Mouse (Mus musculus): ENCODE data around the gene Rhbdl3. TPM values are rescaled to one million over a fixed set of nuclear protein-coding genes. Genes with fewer than 3 reads are reported as not detected.

The Rhbdl3 gene
- total RNA-seq (2021) (10 to 100 TPM in 1 of 2 experiments, 1 to 10 TPM in 1; 6.8 to 11.1 TPM), polyA plus RNA-seq (2012; rRNA removed) (9.4 and 12.6 TPM in 2 replicates)
- long read RNA-seq, transcript Rhbdl3-201 (9 exons, 3,736 nt) = major isoform, 8 of 16 reads
- long read RNA-seq, partial matches to known transcripts = 5 of 16 reads
- long read RNA-seq, other reads (novel, unspliced or antisense) = 3 of 16 reads

- TF ChIP-seq POLR2A (IDR thresholded peaks at IDR 0.05; ENCODE audit: insufficient read depth, low read depth, low read length) = peak; percentile 58; the same call in 1 of the 2 replicates
- TF ChIP-seq EP300 (IDR thresholded peaks at IDR 0.05; ENCODE audit: insufficient read depth, low read depth, low read length) = 0 out of 2 replicates have a peak, but pooled peaks have one; percentile 13
- no peak for TF ChIP-seq CTCF (IDR thresholded peaks at IDR 0.05)
- Histone ChIP-seq H3K4me1 (ENCODE audit: control insufficient read depth, insufficient read depth, low read length) (peaks cover 2% of the 10 kb centered on the region; the same call in 1 of the 2 replicates), H3K79me2 (replicated peaks; ENCODE audit: control insufficient read depth, insufficient read depth, low read length) (no peaks in the 10 kb centered on the region), H3K36me3 (ENCODE audit: control insufficient read depth, insufficient read depth, low read length) (no peaks in the 10 kb centered on the region), H3K27ac (peak within 1 kb of the TSS; percentile 81), H3K9ac (ENCODE audit: low read depth, low read length) (peak within 1 kb of the TSS; percentile 87), H3K27me3 (ENCODE audit: control insufficient read depth, insufficient read depth, low read length) (no peaks in the 10 kb centered on the region), H3K4me3 (peak within 1 kb of the TSS; percentile 79)
- WGBS = under 1% methylated on average over 59 of the region's 81 CpGs
- intact Hi-C loops (cut with DNase I) = loop anchor here (2.0 to 5.0 kb wide), 2 partner anchors 14 to 52 kb away; no protein-coding TSS in a partner anchor
- peak; percentile 84 to 85 for DNase-seq
Measured at GRCm38 (mm10) chr11:80300551-80301315, at the start of gene Rhbdl3. Gene Rhbdl3, plus strand, starts transcription at chr11:80300912.

- Histone ChIP-seq H3K27me3 (ENCODE audit: control insufficient read depth, insufficient read depth, low read length) (no peaks in the 10 kb centered on the region), H3K27ac (no peak overlapping the region), H3K4me1 (ENCODE audit: control insufficient read depth, insufficient read depth, low read length) (no peaks in the 10 kb centered on the region), H3K79me2 (replicated peaks; ENCODE audit: control insufficient read depth, insufficient read depth, low read length) (no peaks in the 10 kb centered on the region), H3K4me3 (no peak overlapping the region), H3K36me3 (ENCODE audit: control insufficient read depth, insufficient read depth, low read length) (no peaks in the 10 kb centered on the region), H3K9ac (ENCODE audit: low read depth, low read length) (no peak overlapping the region)
- no peak for DNase-seq
- intact Hi-C loops (cut with DNase I) = no loop called here
- 81% methylated on average over 8 of the region's 8 CpGs for WGBS
- no peak for TF ChIP-seq CTCF (IDR thresholded peaks at IDR 0.05)
- TF ChIP-seq POLR2A (IDR thresholded peaks at IDR 0.05; ENCODE audit: insufficient read depth, low read depth, low read length) = no peak
- no peak for TF ChIP-seq EP300 (IDR thresholded peaks at IDR 0.05; ENCODE audit: insufficient read depth, low read depth, low read length)
Measured at GRCm38 (mm10) chr11:80264137-80264536, 36.6 kb upstream of the Rhbdl3 start.

DNA sequence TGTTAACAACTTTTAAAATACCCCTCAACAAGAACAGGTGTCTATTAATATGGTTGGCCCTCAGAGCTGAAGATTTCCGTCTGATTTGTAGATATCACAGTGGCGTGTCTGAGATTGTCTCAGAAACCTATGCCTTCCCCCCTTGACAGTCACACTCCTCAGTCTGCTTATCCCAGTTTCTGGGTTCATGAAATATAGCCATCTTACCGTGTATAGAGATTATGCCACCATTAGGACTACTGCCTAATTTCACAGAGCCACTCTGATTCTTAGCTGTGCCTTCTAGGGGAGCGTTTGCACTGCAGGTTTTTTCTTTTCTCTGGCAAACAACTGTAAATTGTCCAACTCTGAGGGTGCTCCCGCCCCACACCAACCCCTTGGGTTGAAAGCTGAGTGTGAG, 29.6 kb upstream of the Rhbdl3 start:
- intact Hi-C loops (cut with DNase I) = no loop called here
- 68% methylated on average over 5 of the region's 5 CpGs for WGBS
- H3K27ac ChIP-seq = no peak overlapping the region
- H3K4me1 ChIP-seq (ENCODE audit: control insufficient read depth, insufficient read depth, low read length) = no peaks in the 10 kb centered on the region
- H3K27me3 ChIP-seq (ENCODE audit: control insufficient read depth, insufficient read depth, low read length) = no peaks in the 10 kb centered on the region
- H3K9ac ChIP-seq (ENCODE audit: low read depth, low read length) = no peak overlapping the region
- no peak for DNase-seq
- no peaks in the 10 kb centered on the region for H3K79me2 ChIP-seq (replicated peaks; ENCODE audit: control insufficient read depth, insufficient read depth, low read length)
- TF ChIP-seq EP300 (IDR thresholded peaks at IDR 0.05; ENCODE audit: insufficient read depth, low read depth, low read length) (no peak), POLR2A (IDR thresholded peaks at IDR 0.05; ENCODE audit: insufficient read depth, low read depth, low read length) (no peak), CTCF (IDR thresholded peaks at IDR 0.05) (no peak)
- no peak overlapping the region for H3K4me3 ChIP-seq
- peaks cover 2% of the 10 kb centered on the region; the same call in 1 of the 2 replicates for H3K36me3 ChIP-seq (ENCODE audit: control insufficient read depth, insufficient read depth, low read length)

GRCm38 (mm10) chr11:80275011-80275410, 25.7 kb upstream of the Rhbdl3 start:
- H3K79me2 ChIP-seq (replicated peaks; ENCODE audit: control insufficient read depth, insufficient read depth, low read length) = no peaks in the 10 kb centered on the region
- 25% methylated on average over 3 of the region's 3 CpGs for WGBS
- TF ChIP-seq CTCF (IDR thresholded peaks at IDR 0.05) (peak; percentile 33), POLR2A (IDR thresholded peaks at IDR 0.05; ENCODE audit: insufficient read depth, low read depth, low read length) (no peak), EP300 (IDR thresholded peaks at IDR 0.05; ENCODE audit: insufficient read depth, low read depth, low read length) (no peak)
- intact Hi-C loops (cut with DNase I) = no loop called here
- H3K4me1 ChIP-seq (ENCODE audit: control insufficient read depth, insufficient read depth, low read length) = no peaks in the 10 kb centered on the region
- no peaks in the 10 kb centered on the region for H3K27me3 ChIP-seq (ENCODE audit: control insufficient read depth, insufficient read depth, low read length)
- H3K9ac ChIP-seq (ENCODE audit: low read depth, low read length) = no peak overlapping the region
- H3K27ac ChIP-seq = no peak overlapping the region
- no peak overlapping the region for H3K4me3 ChIP-seq
- H3K36me3 ChIP-seq (ENCODE audit: control insufficient read depth, insufficient read depth, low read length) = peaks cover 2% of the 10 kb centered on the region; the same call in 1 of the 2 replicates
- DNase-seq = no peak

DNA sequence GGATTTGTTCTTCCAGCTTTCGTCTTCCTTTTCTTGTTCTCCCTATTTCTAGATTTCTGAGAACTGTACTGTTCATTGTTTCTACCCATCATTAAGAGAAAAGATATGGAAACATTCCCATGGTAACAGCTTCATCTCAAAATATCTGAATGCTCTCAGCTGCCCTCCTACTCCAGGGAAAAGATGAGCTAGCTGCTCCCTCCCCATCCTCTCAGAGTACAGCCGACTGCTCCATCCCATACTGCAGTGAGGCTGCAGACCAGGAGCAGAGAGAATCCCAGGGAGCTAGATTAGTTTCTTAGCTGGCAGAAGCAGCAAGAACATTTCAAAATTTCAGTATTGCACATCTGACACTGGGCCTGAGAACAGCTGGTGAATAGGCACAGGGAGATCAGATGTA, 22.7 kb upstream of the Rhbdl3 start:
- H3K36me3 ChIP-seq (ENCODE audit: control insufficient read depth, insufficient read depth, low read length) = no peaks in the 10 kb centered on the region
- H3K79me2 ChIP-seq (replicated peaks; ENCODE audit: control insufficient read depth, insufficient read depth, low read length) = no peaks in the 10 kb centered on the region
- no peak for DNase-seq
- intact Hi-C loops (cut with DNase I) = no loop called here
- no peaks in the 10 kb centered on the region for H3K27me3 ChIP-seq (ENCODE audit: control insufficient read depth, insufficient read depth, low read length)
- no peaks in the 10 kb centered on the region for H3K4me1 ChIP-seq (ENCODE audit: control insufficient read depth, insufficient read depth, low read length)
- no peak for TF ChIP-seq POLR2A (IDR thresholded peaks at IDR 0.05; ENCODE audit: insufficient read depth, low read depth, low read length)
- TF ChIP-seq CTCF (IDR thresholded peaks at IDR 0.05) = no peak
- TF ChIP-seq EP300 (IDR thresholded peaks at IDR 0.05; ENCODE audit: insufficient read depth, low read depth, low read length) = no peak
- no peak overlapping the region for H3K27ac ChIP-seq
- no peak overlapping the region for H3K9ac ChIP-seq (ENCODE audit: low read depth, low read length)
- no peak overlapping the region for H3K4me3 ChIP-seq
- WGBS = 28% methylated on average over 2 of the region's 2 CpGs

GRCm38 (mm10) chr11:80283786-80284185, 16.9 kb upstream of the Rhbdl3 start:
- H3K36me3 ChIP-seq (ENCODE audit: control insufficient read depth, insufficient read depth, low read length) = no peaks in the 10 kb centered on the region
- H3K27ac ChIP-seq = no peak overlapping the region; the same call in 1 of the 2 replicates
- no peaks in the 10 kb centered on the region for H3K79me2 ChIP-seq (replicated peaks; ENCODE audit: control insufficient read depth, insufficient read depth, low read length)
- no peaks in the 10 kb centered on the region for H3K27me3 ChIP-seq (ENCODE audit: control insufficient read depth, insufficient read depth, low read length)
- H3K4me1 ChIP-seq (ENCODE audit: control insufficient read depth, insufficient read depth, low read length) = no peaks in the 10 kb centered on the region; the same call in 1 of the 2 replicates
- no peak overlapping the region for H3K4me3 ChIP-seq
- DNase-seq = peak; percentile 18 to 23
- peak; percentile 11; the same call in 1 of the 2 replicates for TF ChIP-seq CTCF (IDR thresholded peaks at IDR 0.05)
- no peak for TF ChIP-seq POLR2A (IDR thresholded peaks at IDR 0.05; ENCODE audit: insufficient read depth, low read depth, low read length)
- intact Hi-C loops (cut with DNase I) = no loop called here
- no peak overlapping the region for H3K9ac ChIP-seq (ENCODE audit: low read depth, low read length)
- 57% methylated on average over 3 of the region's 3 CpGs for WGBS
